Mouse (Mus musculus) layer of hippocampus, postnatal 14 days (tissue): ENCODE measurements around the gene Lrrc4b. TPM values are rescaled to one million over a fixed set of nuclear protein-coding genes. Genes with fewer than 3 reads are reported as not detected.

Source experiments
- DNase-seq, 2 experiments: peaks; one replicate each; pipeline ENCODE4 v3.0.0; 2021 to 2022; ENCODE audit warnings: low spot score in 2 of 2, mixed read lengths in 1 of 2
- total RNA-seq, 2 experiments: library from RNA; stranded (reverse); gene quantifications; 2 replicates each; pipeline ENCODE4 v1.2.3; 2021

The Lrrc4b gene
- total RNA-seq, 2 experiments from 2014 or later, result 299 to 301 TPM

GRCm38 (mm10) chr7:44484841-44485571 is 56.2 kb downstream of the Lrrc4b start:
- DNase-seq, result peak; percentile 78 to 83

GRCm38 (mm10) chr7:44485572-44486195 is 56.9 kb downstream of the Lrrc4b start:
- DNase-seq, result no peak

- DNase-seq, result no peak
Measured at GRCm38 (mm10) chr7:44486927-44487575, 58.2 kb downstream of the Lrrc4b start.

GRCm38 (mm10) chr7:44487936-44488335 is 59.1 kb downstream of the Lrrc4b start:
- no peak for DNase-seq

GRCm38 (mm10) chr7:44488545-44488944 is 59.7 kb downstream of the Lrrc4b start:
- no peak for DNase-seq

- DNase-seq, result no peak
Measured at GRCm38 (mm10) chr7:44490281-44490680, 61.5 kb downstream of the Lrrc4b start.

GRCm38 (mm10) chr7:44491391-44491790 is 62.6 kb downstream of the Lrrc4b start:
- no peak for DNase-seq

- no peak for DNase-seq
Measured at GRCm38 (mm10) chr7:44492166-44492826, 63.5 kb downstream of the Lrrc4b start.

GRCm38 (mm10) chr7:44494681-44495080 is 65.9 kb downstream of the Lrrc4b start:
- DNase-seq, result no peak

GRCm38 (mm10) chr7:44495086-44495485 is 66.3 kb downstream of the Lrrc4b start:
- DNase-seq, result no peak

GRCm38 (mm10) chr7:44495992-44496770 is 67.4 kb downstream of the Lrrc4b start, which contains the start of the genes Emc10 and Fam71e1:
Gene Emc10 (minus strand): TSS chr7:44496529.
Gene Fam71e1 (plus strand): TSS chr7:44496581.
- peak; percentile 98 to 99 for DNase-seq

- no peak for DNase-seq
Measured at GRCm38 (mm10) chr7:44496771-44497109, 67.9 kb downstream of the Lrrc4b start.

- DNase-seq, result no peak
Measured at GRCm38 (mm10) chr7:44497361-44498055, 68.7 kb downstream of the Lrrc4b start.

- DNase-seq, result no peak
Measured at GRCm38 (mm10) chr7:44498922-44499321, 70.1 kb downstream of the Lrrc4b start.

- DNase-seq, result no peak
Measured at GRCm38 (mm10) chr7:44500046-44500445, 71.2 kb downstream of the Lrrc4b start.

GRCm38 (mm10) chr7:44501563-44502115 is 72.8 kb downstream of the Lrrc4b start:
- DNase-seq, result peak; percentile 75 to 77

GRCm38 (mm10) chr7:44507491-44507890 is 78.7 kb downstream of the Lrrc4b start:
- no peak for DNase-seq
